In genomic region chr7:133933378-133933777, GRCm38 (mm10) we compare ENCODE assay signal across 15 mouse cellular contexts.
DNase-seq lines count a peak whose midpoint lies in the region; ATAC-seq and TF ChIP-seq lines count a peak whose summit lies in the region.
"Had no signal": no experiment of that assay in that cellular context is flagged by ENCODE, and none has a peak within 500 bp of the region (broad histone marks: within the 10 kb centered on the region; RNA-seq: fewer than 3 reads in every experiment).

No protein-coding gene starts in this region.

- TF ChIP-seq POLR2A in kidney, adult 2 months (IDR thresholded peaks at IDR 0.05; ENCODE audit: low read depth, low read length), result no peak

- no peak overlapping the region for H3K4me2 ChIP-seq in kidney, embryonic 15.5 days
- no peak overlapping the region for H3K4me2 ChIP-seq in lung, postnatal 0 days (replicated peaks; ENCODE audit: low read depth, low read length)
- H3K4me2 ChIP-seq in stomach, embryonic 16.5 days (ENCODE audit: low read depth, low read length), result no peak overlapping the region
- H3K4me2 ChIP-seq: forebrain, embryonic 13.5 days; heart, embryonic 13.5 days; hindbrain, embryonic 12.5 days had no signal

- 34% methylated on average over 6 of the region's 6 CpGs for WGBS in kidney, embryonic 15.5 days
- WGBS in kidney, adult 2 months, result 42% methylated on average over 6 of the region's 6 CpGs
- 17% methylated on average over 6 of the region's 6 CpGs for WGBS in lung, postnatal 0 days
- WGBS in stomach, embryonic 16.5 days, result 26% methylated on average over 6 of the region's 6 CpGs

- peak overlapping the region; percentile 33 for H3K27ac ChIP-seq in kidney, embryonic 15.5 days
- H3K27ac ChIP-seq in kidney, adult 2 months (ENCODE audit: insufficient read depth, low read depth, low read length), result no peak overlapping the region
- no peak overlapping the region for H3K27ac ChIP-seq in lung, postnatal 0 days (ENCODE audit: low read length)
- no peak overlapping the region for H3K27ac ChIP-seq in stomach, embryonic 16.5 days (ENCODE audit: low read length)
- H3K27ac ChIP-seq: forebrain, embryonic 13.5 days; hindbrain, embryonic 12.5 days had no signal

- ATAC-seq in kidney, embryonic 15.5 days (replicated peaks; ENCODE audit: low FRiP score), result 0 out of 2 replicates have a peak, but pooled peaks have one; percentile 27
- ATAC-seq in lung, postnatal 0 days, result peak; percentile 50
- peak; percentile 57; the same call in 1 of the 2 replicates for ATAC-seq in stomach, embryonic 16.5 days (ENCODE audit: insufficient read depth, low FRiP score)
- ATAC-seq: forebrain, embryonic 13.5 days had no signal

- H3K9ac ChIP-seq in kidney, embryonic 15.5 days, result no peak overlapping the region
- H3K9ac ChIP-seq in lung, postnatal 0 days (replicated peaks; ENCODE audit: low read depth), result no peak overlapping the region
- H3K9ac ChIP-seq in stomach, embryonic 16.5 days (ENCODE audit: low read length), result no peak overlapping the region
- H3K9ac ChIP-seq: forebrain, embryonic 13.5 days; heart, embryonic 13.5 days; hindbrain, embryonic 12.5 days had no signal

- TF ChIP-seq EP300 in lung, postnatal 0 days (IDR thresholded peaks at IDR 0.05), result peak; percentile 53; the same call in 1 of the 2 replicates

- H3K9me3 ChIP-seq in kidney, embryonic 15.5 days (replicated peaks), result no peaks in the 10 kb centered on the region
- H3K9me3 ChIP-seq in lung, postnatal 0 days (ENCODE audit: low read length), result no peaks in the 10 kb centered on the region
- no peaks in the 10 kb centered on the region for H3K9me3 ChIP-seq in stomach, embryonic 16.5 days (replicated peaks; ENCODE audit: control insufficient read depth, low read length)
- H3K9me3 ChIP-seq: forebrain, embryonic 13.5 days; heart, embryonic 13.5 days; hindbrain, embryonic 12.5 days had no signal

- H3K4me1 ChIP-seq in kidney, embryonic 15.5 days, result peaks cover 20% of the 10 kb centered on the region
- H3K4me1 ChIP-seq in kidney, adult 2 months (ENCODE audit: control insufficient read depth, insufficient read depth, low read length), result peaks cover 3% of the 10 kb centered on the region; the same call in 1 of the 2 replicates
- H3K4me1 ChIP-seq in lung, postnatal 0 days (ENCODE audit: insufficient read depth, low read depth, low read length), result peaks cover 11% of the 10 kb centered on the region; the same call in 1 of the 2 replicates
- peaks cover 8% of the 10 kb centered on the region for H3K4me1 ChIP-seq in stomach, embryonic 16.5 days (ENCODE audit: control insufficient read depth, insufficient read depth, low read length)

- no peak overlapping the region for H3K4me3 ChIP-seq in kidney, embryonic 15.5 days (replicated peaks)
- no peak overlapping the region for H3K4me3 ChIP-seq in kidney, adult 2 months (ENCODE audit: insufficient read depth, low read depth, low read length)
- no peak overlapping the region for H3K4me3 ChIP-seq in lung, postnatal 0 days (ENCODE audit: low read depth, low read length)
- H3K4me3 ChIP-seq in stomach, embryonic 16.5 days (replicated peaks; ENCODE audit: low read length), result no peak overlapping the region
- H3K4me3 ChIP-seq: forebrain, embryonic 13.5 days; heart, embryonic 13.5 days; hindbrain, embryonic 12.5 days had no signal

- H3K27me3 ChIP-seq in kidney, embryonic 15.5 days, result no peaks in the 10 kb centered on the region
- H3K27me3 ChIP-seq in kidney, adult 2 months (replicated peaks; ENCODE audit: control insufficient read depth, insufficient read depth, low read length), result no peaks in the 10 kb centered on the region
- H3K27me3 ChIP-seq in lung, postnatal 0 days (replicated peaks; ENCODE audit: insufficient read depth, low read length), result no peaks in the 10 kb centered on the region
- H3K27me3 ChIP-seq in stomach, embryonic 16.5 days (ENCODE audit: control insufficient read depth, insufficient read depth, low read length), result peaks cover 17% of the 10 kb centered on the region
- H3K27me3 ChIP-seq: forebrain, embryonic 13.5 days; hindbrain, embryonic 12.5 days had no signal

- no peak for TF ChIP-seq CTCF in kidney, adult 2 months (conservative IDR thresholded peaks at IDR 0.05; ENCODE audit: insufficient read depth, insufficient read length, low read depth, low read length)
- no peak for TF ChIP-seq CTCF in lung, postnatal 0 days (IDR thresholded peaks at IDR 0.05)

- DNase-seq in kidney, adult 2 months, result no peak
- peak; percentile 68 for DNase-seq in lung, postnatal 0 days (ENCODE audit: low spot score)
- DNase-seq in lung, adult 18-20 months, result no peak
- DNase-seq in forelimb bud, embryonic 11.5 days (ENCODE audit: low read depth, low spot score), result peak; percentile 31
- no peak for DNase-seq in heart, adult 8-10 months (ENCODE audit: low spot score)
- no peak for DNase-seq in gastrocnemius, postnatal 25 days
- DNase-seq: cerebellum, adult 2 months; gastrocnemius, postnatal 14 days; right cerebral cortex, postnatal 4 days; thymus, postnatal 4 days had no signal

- H3K36me3 ChIP-seq in kidney, embryonic 15.5 days, result no peaks in the 10 kb centered on the region
- H3K36me3 ChIP-seq in kidney, adult 2 months (ENCODE audit: control insufficient read depth, insufficient read depth, low read length), result no peaks in the 10 kb centered on the region
- no peaks in the 10 kb centered on the region for H3K36me3 ChIP-seq in lung, postnatal 0 days (ENCODE audit: insufficient read depth, low read length)
- H3K36me3 ChIP-seq in stomach, embryonic 16.5 days (ENCODE audit: control insufficient read depth, insufficient read depth, low read length), result no peaks in the 10 kb centered on the region
- H3K36me3 ChIP-seq: heart, embryonic 13.5 days; hindbrain, embryonic 12.5 days had no signal

Comparison
In these comparisons a context has a peak if more than half of its experiments do, and no peak if none do; other contexts are left out.
1. DNase-seq: peak in lung, postnatal 0 days (single experiment) and forelimb bud, embryonic 11.5 days (single experiment); none in kidney, adult 2 months (single experiment), lung, adult 18-20 months (0 of 2), heart, adult 8-10 months (single experiment) and gastrocnemius, postnatal 25 days (single experiment).
2. Peak in every context shown above with its lines, with median percentiles within 50 percentile points of each other: ATAC-seq.